Mouse (Mus musculus) c-Kit-positive CD71-positive TER-119-negative erythroid progenitor cells, embryonic 14.5 days (primary cell): ENCODE results near the gene Dnah6.
A peak's percentile ranks its signal among the peaks of the same experiment; 100 is the strongest.

ENCODE experiments used
- DNase-seq: peaks from one replicate; pipeline ENCODE4 v3.0.0-alpha.2; 2013; ENCODE audit warnings: low read depth

Dnah6 gene

GRCm38 (mm10) chr6:73228408-73228807, 7.0 kb upstream of the Dnah6 start:
- no peak for DNase-seq

- DNase-seq = no peak
Observed at GRCm38 (mm10) chr6:73227376-73228158, 6.1 kb upstream of the Dnah6 start.

DNA sequence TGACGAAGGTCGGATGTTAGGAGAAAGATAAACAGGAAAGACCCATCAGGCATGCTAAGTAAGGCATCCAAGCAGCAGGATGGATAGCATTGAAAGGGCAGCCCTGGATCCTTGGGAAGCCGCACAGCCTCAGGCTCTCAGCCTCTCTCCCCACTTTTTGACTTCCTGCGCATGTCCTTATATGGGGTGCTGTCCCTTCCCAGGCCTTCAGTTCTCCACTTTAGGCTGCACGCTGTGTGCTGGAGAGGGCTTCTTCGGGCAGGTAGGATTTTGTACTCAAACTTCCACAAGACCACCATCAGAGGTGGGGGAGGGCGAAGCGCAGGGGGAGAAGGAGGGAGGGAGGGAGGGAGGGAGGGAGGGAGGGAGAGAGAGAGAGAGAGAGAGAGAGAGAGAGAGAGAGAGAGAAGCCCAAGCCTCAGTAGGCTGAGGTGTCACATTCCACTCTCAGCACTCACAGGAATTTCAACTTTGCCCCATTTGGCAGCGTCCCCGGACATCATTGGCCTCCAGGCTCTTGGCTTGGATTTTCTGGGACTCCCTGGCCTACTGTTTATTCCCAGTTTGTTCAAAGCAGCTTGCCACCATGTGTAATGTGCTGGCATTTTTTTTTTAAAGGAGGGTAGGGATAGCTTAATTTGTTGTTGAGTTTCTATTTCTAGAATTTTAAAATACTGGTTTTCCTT, 1.5 kb upstream of the Dnah6 start:
- no peak for DNase-seq

DNA sequence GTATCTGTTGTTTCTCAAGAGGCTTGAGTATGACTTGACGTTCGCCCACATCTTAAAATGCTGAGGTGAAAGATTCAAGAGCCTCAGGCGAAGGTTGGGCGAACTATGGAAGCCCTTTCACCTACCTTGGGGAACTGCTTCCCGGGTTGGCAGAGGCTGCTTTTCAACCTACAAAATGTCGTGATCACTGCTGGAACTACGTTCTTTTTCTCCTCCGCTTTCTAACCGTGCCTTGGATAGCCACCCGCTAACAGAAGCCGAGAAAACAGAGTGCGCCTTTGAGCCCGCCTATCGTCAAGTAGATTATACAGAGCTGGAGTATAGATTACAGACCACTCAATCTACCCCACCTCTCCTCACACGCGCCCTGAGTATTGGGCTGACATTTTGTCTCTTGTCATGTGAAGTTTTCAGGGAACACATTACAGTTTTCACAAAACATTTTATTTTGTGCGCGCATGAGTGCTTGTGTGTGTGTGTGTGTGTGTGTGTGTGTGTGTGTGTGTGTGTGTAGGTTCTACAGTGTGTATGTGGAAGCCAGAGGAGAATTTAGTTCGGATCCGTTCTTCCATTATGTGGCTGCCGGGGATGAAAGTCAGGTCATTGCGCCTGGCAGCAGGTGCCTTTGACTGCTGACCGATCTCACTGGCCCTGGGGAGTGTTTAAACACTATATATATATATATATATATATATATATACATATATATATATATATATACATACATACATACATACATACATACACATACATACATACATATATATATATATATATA, 696 bp upstream of the Dnah6 start:
- DNase-seq = peak; percentile 51

- DNase-seq = no peak
Observed at GRCm38 (mm10) chr6:73211602-73212001, 9.8 kb downstream of the Dnah6 start.

- DNase-seq = no peak
Observed at GRCm38 (mm10) chr6:73211036-73211435, 10.4 kb downstream of the Dnah6 start.

DNA sequence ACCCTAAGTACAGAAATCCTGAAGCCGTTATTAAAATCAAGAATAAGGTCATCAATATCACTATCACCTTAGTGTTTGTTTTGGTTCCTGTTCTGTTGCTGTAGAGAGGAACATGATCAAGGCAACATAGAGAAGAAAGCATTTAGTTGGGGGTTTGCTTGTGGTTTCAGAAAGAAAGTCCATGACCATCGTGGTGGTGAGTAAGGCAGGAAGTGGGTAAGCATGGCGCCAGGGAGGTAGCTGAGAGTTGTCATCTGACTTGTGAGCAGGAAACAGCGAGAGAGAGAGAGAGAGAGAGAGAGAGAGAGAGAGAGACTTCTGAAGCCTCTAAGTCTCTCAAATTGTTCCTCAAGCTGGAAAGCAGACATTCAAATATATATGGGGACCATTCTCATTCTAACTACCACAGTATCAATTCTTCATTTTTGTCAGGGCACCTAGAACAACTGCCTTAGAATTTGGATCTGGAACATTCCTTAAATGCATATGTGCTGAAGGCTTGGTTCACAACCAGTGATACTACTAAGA, 10.9 kb downstream of the Dnah6 start:
- no peak for DNase-seq

DNA sequence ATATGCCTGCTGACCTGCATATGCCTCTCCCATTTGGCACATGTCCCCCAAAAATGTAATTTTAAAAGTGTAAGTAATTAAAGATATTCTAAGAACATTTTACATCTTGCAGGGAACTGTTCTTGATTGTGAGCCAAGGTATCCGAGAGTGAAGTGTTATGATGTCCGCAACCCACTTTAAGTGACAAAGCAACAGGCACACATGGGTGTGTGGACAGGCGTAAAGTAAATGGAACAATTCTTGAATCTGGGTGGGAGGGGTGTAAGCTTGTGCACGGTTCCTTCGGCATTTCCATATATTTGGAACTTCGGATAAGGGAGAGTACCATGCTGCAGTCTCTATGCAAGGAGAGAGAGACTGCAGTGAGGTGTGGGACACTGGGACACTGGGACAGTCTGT, 11.9 kb downstream of the Dnah6 start:
- no peak for DNase-seq

DNA sequence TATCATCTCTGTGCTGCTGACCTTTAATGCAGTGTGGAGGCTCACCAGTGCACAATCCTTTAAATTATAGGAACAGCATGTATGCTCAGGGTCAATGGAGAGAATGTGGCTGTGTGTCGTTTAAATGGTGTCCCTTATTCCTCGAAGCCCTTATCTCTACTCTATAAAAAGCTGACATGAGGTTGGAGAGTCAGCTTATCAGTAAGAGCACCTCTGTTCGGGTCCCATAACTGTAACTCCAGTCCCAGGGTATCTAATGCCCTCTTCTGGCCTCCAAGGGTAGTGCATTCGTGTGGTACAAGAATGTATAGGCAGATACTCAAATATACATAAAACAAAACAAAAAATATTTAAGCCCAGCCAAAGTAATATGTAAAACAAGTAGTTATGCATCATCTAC, 16.5 kb downstream of the Dnah6 start:
- DNase-seq = no peak

DNA sequence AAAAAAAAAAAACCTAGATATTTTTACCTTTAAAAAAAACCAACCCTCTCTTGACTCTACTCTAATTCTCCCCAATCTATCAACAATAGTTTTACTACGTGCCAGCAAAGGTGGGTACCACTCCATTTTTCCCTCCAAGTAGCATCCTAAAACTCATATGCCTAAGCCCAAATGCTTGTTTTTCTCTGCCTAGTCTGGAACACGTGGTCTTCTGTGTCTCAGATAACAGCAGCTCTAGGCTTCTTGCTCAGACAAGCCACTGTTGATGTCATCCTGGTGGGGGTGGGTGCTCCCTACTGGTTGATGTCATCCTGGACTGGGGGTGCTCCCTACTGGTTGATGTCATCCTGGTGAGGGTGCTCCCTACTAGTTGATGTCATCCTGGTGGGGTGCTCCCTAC, 17.7 kb downstream of the Dnah6 start:
- no peak for DNase-seq

DNA sequence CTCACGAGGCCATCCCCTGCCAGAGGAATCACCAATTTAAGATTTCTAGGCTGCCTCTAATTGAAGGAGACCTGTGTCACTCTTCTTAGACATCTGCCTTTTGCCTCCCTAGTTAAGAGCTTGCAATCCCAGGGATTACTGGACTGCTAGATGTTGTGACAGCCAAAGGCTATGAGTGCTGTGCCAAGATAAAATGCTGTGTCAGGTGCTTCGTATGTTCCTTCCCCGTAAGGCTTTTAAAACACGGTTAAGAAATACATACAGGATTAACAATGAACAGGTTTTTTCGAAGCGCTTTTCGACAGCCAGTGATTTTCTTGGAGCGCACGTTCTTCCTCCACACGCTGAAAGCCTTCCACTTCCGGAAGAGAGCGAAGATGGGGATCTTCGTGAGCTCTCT, 26.2 kb downstream of the Dnah6 start:
- no peak for DNase-seq

DNA sequence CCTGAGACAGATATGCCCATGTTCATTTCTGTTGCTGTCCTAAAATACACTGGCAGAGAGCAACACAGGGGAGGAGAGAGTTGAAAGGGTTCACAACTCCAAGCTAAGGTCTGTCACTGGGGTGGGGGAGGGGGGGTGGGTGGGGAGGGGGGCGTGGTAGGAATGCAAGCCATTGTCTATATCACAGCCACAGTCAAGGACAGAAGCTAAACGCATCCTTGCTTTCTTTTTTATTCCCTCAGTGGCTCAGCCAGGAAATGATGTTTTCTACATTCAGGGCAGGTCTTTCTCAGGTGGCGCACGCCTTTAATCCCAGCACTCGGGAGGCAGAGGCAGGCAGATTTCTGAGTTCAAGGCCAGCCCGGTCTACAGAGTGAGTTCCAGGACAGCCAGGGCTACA, 30.7 kb downstream of the Dnah6 start:
- no peak for DNase-seq

GRCm38 (mm10) chr6:73184276-73184675, 37.2 kb downstream of the Dnah6 start:
- DNase-seq = no peak

GRCm38 (mm10) chr6:73182987-73183386, 38.5 kb downstream of the Dnah6 start:
- no peak for DNase-seq

- no peak for DNase-seq
Observed at GRCm38 (mm10) chr6:73182410-73182809, 39.0 kb downstream of the Dnah6 start.

- DNase-seq = no peak
Observed at GRCm38 (mm10) chr6:73182006-73182405, 39.4 kb downstream of the Dnah6 start.

- DNase-seq = no peak
Observed at GRCm38 (mm10) chr6:73175156-73175555, 46.3 kb downstream of the Dnah6 start.

DNA sequence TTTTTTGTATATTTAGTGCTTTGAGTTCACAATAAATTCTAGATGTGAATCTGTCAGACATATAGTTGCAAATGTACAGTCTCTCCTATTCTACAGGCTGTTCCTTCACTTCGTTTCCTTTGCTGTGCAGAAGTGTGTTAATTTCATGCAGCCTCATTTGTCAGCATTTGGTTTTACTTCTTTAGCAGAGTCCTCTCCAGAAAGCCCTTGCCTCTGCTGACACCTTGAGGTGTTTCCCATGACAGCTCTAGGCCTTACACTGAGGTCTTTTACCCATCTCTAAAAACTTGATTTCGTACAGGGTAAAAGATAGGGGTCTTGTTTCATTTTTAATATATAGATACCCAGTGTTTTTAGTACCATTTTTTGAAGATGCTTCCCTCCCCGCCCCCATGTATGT, 54.2 kb downstream of the Dnah6 start:
- no peak for DNase-seq

- no peak for DNase-seq
Observed at GRCm38 (mm10) chr6:73162958-73163357, 58.5 kb downstream of the Dnah6 start.

DNA sequence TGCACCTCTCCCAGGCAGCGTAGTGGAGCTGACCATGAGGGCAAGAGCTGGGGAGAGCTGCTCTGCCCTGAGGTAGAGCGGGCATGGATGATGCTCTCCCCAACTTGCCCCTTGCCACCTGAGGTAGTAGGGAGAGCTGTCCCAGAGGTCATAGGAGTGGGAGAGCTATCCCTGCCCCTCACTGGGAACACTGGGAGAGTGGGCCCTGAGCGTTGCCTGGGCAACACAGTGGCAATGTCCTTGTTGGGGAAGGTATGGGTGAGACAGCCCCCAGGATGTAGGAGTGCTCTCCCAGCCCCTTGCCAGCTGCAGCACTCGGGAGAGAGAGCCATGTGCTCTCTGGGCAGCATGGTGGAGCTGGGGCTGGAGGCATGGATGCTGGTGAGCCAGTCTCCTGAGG, 60.1 kb downstream of the Dnah6 start:
- no peak for DNase-seq

DNA sequence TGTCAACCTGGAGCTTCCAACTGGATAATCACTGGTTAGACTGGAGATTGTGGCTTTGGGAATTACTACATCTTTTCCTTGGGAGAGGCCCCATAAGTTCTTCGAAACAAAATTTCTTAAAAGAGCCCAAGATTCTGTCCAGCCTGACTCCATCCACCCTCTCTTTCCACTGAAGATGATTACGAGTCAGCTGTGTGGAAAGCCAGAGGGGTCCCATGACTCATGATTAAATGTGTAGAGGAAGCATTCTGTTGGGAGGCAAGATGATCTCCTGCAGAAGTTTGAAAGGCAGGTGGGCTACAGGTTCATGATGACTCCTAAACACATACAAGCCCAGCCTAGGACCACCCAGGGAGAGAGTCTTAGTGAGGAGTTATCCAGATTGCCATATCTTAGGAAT, 66.0 kb downstream of the Dnah6 start:
- no peak for DNase-seq

GRCm38 (mm10) chr6:73153675-73154074, 67.8 kb downstream of the Dnah6 start:
- peak; percentile 49 for DNase-seq

DNA sequence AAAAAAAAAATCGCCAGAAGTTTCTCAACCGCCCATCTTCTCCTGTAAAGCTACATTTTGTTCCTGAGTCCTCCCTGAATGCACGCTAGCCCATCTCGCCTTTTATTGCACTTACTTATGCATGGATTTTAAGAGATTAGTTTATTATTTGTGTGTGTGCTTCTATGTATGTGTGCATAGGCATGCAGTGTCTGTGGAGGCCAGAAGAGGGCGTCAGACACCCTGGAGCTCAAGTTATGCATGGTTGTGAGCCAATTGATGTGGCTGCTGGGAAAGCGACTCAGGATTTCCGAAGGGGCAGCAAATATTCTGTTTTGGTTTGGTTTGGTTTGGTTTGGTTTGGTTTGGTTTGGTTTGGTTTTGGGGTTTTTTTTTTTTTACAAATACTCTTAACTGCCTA, 78.0 kb downstream of the Dnah6 start:
- DNase-seq = no peak
